Mouse (Mus musculus): ENCODE data around the gene Rassf9. TPM values are rescaled to one million over a fixed set of nuclear protein-coding genes. Genes with fewer than 3 reads are reported as not detected.
A peak's percentile ranks its signal among the peaks of the same experiment; 100 is the strongest.

Gene Rassf9
- 7.0 and 7.3 TPM in 2 replicates for polyA plus RNA-seq (2014; fragmentation: Nextera tagmentation; extraction: Ambion mirVana)

DNA sequence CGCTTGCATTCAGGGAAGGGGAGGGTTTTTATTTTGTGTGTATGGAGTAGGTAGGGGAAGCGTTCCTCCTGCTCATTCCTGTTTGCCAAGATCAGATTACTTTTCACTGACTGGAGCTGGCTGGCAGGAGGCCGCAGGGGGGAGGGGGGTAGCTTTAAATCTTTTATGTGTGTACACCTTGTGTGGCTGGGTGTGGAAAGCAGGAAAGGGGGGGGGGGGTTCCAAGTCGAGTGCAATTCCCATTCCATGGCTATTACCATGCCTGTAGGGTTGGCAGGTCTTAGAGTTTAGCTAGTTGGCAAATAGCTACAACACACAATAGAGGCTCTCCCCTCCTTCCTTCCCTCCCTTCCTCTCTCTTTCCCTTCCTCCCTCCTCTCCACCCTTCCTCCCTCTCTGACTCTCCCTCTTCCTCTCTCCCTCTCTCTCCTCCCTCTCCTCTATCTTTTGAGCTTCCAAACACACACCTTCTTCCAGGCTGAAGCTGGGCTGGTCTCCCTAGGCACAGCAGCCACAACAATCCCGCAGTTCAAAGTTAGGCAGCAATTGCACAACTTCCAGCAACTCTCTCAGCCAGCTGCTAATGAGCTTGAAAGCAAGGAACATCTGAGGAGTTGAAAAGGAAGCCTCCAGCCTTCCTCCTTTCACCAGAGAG, at the start of gene Rassf9:
TSS of gene Rassf9 (plus strand) at position 416 of the 655 bp plus-strand sequence.
- Histone ChIP-seq H3K4me2 (replicated peaks; ENCODE audit: low read depth, low read length) (peak within 1 kb of the TSS; percentile 31), H3K27ac (ENCODE audit: low read length) (peak within 1 kb of the TSS; percentile 72), H3K36me3 (ENCODE audit: control insufficient read depth, insufficient read depth, low read length) (no peaks in the 10 kb centered on the region), H3K4me1 (ENCODE audit: control insufficient read depth, insufficient read depth, low read length) (no peaks in the 10 kb centered on the region), H3K9ac (replicated peaks; ENCODE audit: low read depth, low read length) (peak within 1 kb of the TSS; percentile 19; the same call in 1 of the 2 replicates), H3K27me3 (ENCODE audit: control insufficient read depth, insufficient read depth, low read length) (no peaks in the 10 kb centered on the region), H3K4me3 (ENCODE audit: low read depth, low read length) (peak within 1 kb of the TSS; percentile 27), H3K9me3 (ENCODE audit: control insufficient read depth, low read depth, low read length) (no peaks in the 10 kb centered on the region)
- ATAC-seq (ENCODE audit: insufficient number of reproducible peaks, insufficient read depth, low FRiP score, low read depth), result peak; percentile 95
- 14% methylated on average over 5 of the region's 5 CpGs for WGBS

GRCm38 (mm10) chr10:102469412-102469811, 42.6 kb upstream of the Rassf9 start:
- WGBS, result 74% methylated on average over 2 of the region's 2 CpGs
- ATAC-seq (ENCODE audit: insufficient number of reproducible peaks, insufficient read depth, low FRiP score, low read depth), result no peak

GRCm38 (mm10) chr10:102490386-102490785, 21.6 kb upstream of the Rassf9 start, which contains the start of gene Nts:
Gene Nts (minus strand): TSS chr10:102490486.
- Histone ChIP-seq H3K36me3 (ENCODE audit: control insufficient read depth, insufficient read depth, low read length) (no peaks in the 10 kb centered on the region), H3K9ac (replicated peaks; ENCODE audit: low read depth, low read length) (no peak within 1 kb of the TSS), H3K4me3 (ENCODE audit: low read depth, low read length) (no peak within 1 kb of the TSS), H3K4me2 (replicated peaks; ENCODE audit: low read depth, low read length) (no peak within 1 kb of the TSS), H3K27ac (ENCODE audit: low read length) (no peak within 1 kb of the TSS), H3K9me3 (ENCODE audit: control insufficient read depth, low read depth, low read length) (no peaks in the 10 kb centered on the region), H3K4me1 (ENCODE audit: control insufficient read depth, insufficient read depth, low read length) (no peaks in the 10 kb centered on the region), H3K27me3 (ENCODE audit: control insufficient read depth, insufficient read depth, low read length) (no peaks in the 10 kb centered on the region)
- ATAC-seq (ENCODE audit: insufficient number of reproducible peaks, insufficient read depth, low FRiP score, low read depth), result no peak
- WGBS, result 24% methylated on average over 3 of the region's 3 CpGs

More at GRCm38 (mm10) chr10:102469412-102469811, 42.6 kb upstream of the Rassf9 start:
- no peak overlapping the region for H3K9ac ChIP-seq (replicated peaks; ENCODE audit: low read depth, low read length)
- no peaks in the 10 kb centered on the region for H3K9me3 ChIP-seq (ENCODE audit: control insufficient read depth, low read depth, low read length)
- H3K4me1 ChIP-seq (ENCODE audit: control insufficient read depth, insufficient read depth, low read length), result no peaks in the 10 kb centered on the region
- no peak overlapping the region for H3K27ac ChIP-seq (ENCODE audit: low read length)
- H3K4me3 ChIP-seq (ENCODE audit: low read depth, low read length), result no peak overlapping the region
- no peak overlapping the region for H3K4me2 ChIP-seq (replicated peaks; ENCODE audit: low read depth, low read length)
- no peaks in the 10 kb centered on the region for H3K27me3 ChIP-seq (ENCODE audit: control insufficient read depth, insufficient read depth, low read length)
- H3K36me3 ChIP-seq (ENCODE audit: control insufficient read depth, insufficient read depth, low read length), result no peaks in the 10 kb centered on the region

- no peak overlapping the region for H3K9ac ChIP-seq (replicated peaks; ENCODE audit: low read depth, low read length)
- H3K36me3 ChIP-seq (ENCODE audit: control insufficient read depth, insufficient read depth, low read length), result no peaks in the 10 kb centered on the region
- WGBS, result 10% methylated on average over 3 of the region's 3 CpGs
- H3K4me1 ChIP-seq (ENCODE audit: control insufficient read depth, insufficient read depth, low read length), result no peaks in the 10 kb centered on the region
- H3K9me3 ChIP-seq (ENCODE audit: control insufficient read depth, low read depth, low read length), result no peaks in the 10 kb centered on the region
- no peak overlapping the region for H3K4me2 ChIP-seq (replicated peaks; ENCODE audit: low read depth, low read length)
- no peak overlapping the region for H3K27ac ChIP-seq (ENCODE audit: low read length)
- H3K4me3 ChIP-seq (ENCODE audit: low read depth, low read length), result no peak overlapping the region
- ATAC-seq (ENCODE audit: insufficient number of reproducible peaks, insufficient read depth, low FRiP score, low read depth), result no peak
- no peaks in the 10 kb centered on the region for H3K27me3 ChIP-seq (ENCODE audit: control insufficient read depth, insufficient read depth, low read length)
Measured at GRCm38 (mm10) chr10:102491792-102492191, 20.2 kb upstream of the Rassf9 start.

GRCm38 (mm10) chr10:102498754-102499153, 13.3 kb upstream of the Rassf9 start:
- no peak overlapping the region for H3K9ac ChIP-seq (replicated peaks; ENCODE audit: low read depth, low read length)
- WGBS, result 25% methylated on average over 4 of the region's 4 CpGs
- ATAC-seq (ENCODE audit: insufficient number of reproducible peaks, insufficient read depth, low FRiP score, low read depth), result no peak

GRCm38 (mm10) chr10:102507386-102507785, 4.6 kb upstream of the Rassf9 start:
- no peak overlapping the region for H3K27ac ChIP-seq (ENCODE audit: low read length)
- ATAC-seq (ENCODE audit: insufficient number of reproducible peaks, insufficient read depth, low FRiP score, low read depth), result no peak
- H3K9me3 ChIP-seq (ENCODE audit: control insufficient read depth, low read depth, low read length), result no peaks in the 10 kb centered on the region
- no peaks in the 10 kb centered on the region for H3K4me1 ChIP-seq (ENCODE audit: control insufficient read depth, insufficient read depth, low read length)
- H3K36me3 ChIP-seq (ENCODE audit: control insufficient read depth, insufficient read depth, low read length), result no peaks in the 10 kb centered on the region
- no peak overlapping the region for H3K9ac ChIP-seq (replicated peaks; ENCODE audit: low read depth, low read length)
- 66% methylated on average over 4 of the region's 4 CpGs for WGBS
- no peaks in the 10 kb centered on the region for H3K27me3 ChIP-seq (ENCODE audit: control insufficient read depth, insufficient read depth, low read length)
- no peak overlapping the region for H3K4me2 ChIP-seq (replicated peaks; ENCODE audit: low read depth, low read length)
- no peak overlapping the region for H3K4me3 ChIP-seq (ENCODE audit: low read depth, low read length)

More at GRCm38 (mm10) chr10:102498754-102499153, 13.3 kb upstream of the Rassf9 start:
- no peaks in the 10 kb centered on the region for H3K4me1 ChIP-seq (ENCODE audit: control insufficient read depth, insufficient read depth, low read length)
- no peaks in the 10 kb centered on the region for H3K27me3 ChIP-seq (ENCODE audit: control insufficient read depth, insufficient read depth, low read length)
- no peak overlapping the region for H3K4me3 ChIP-seq (ENCODE audit: low read depth, low read length)
- no peaks in the 10 kb centered on the region for H3K9me3 ChIP-seq (ENCODE audit: control insufficient read depth, low read depth, low read length)
- H3K36me3 ChIP-seq (ENCODE audit: control insufficient read depth, insufficient read depth, low read length), result no peaks in the 10 kb centered on the region
- H3K4me2 ChIP-seq (replicated peaks; ENCODE audit: low read depth, low read length), result no peak overlapping the region
- no peak overlapping the region for H3K27ac ChIP-seq (ENCODE audit: low read length)

GRCm38 (mm10) chr10:102511461-102511806, 588 bp upstream of the Rassf9 start:
- 39% methylated on average over 3 of the region's 3 CpGs for WGBS
- Histone ChIP-seq H3K4me2 (replicated peaks; ENCODE audit: low read depth, low read length) (peak overlapping the region; percentile 31; the same call in 1 of the 2 replicates), H3K4me1 (ENCODE audit: control insufficient read depth, insufficient read depth, low read length) (no peaks in the 10 kb centered on the region), H3K9me3 (ENCODE audit: control insufficient read depth, low read depth, low read length) (no peaks in the 10 kb centered on the region), H3K27ac (ENCODE audit: low read length) (peak overlapping the region; percentile 69; the same call in 1 of the 2 replicates), H3K9ac (replicated peaks; ENCODE audit: low read depth, low read length) (no peak overlapping the region), H3K27me3 (ENCODE audit: control insufficient read depth, insufficient read depth, low read length) (no peaks in the 10 kb centered on the region), H3K36me3 (ENCODE audit: control insufficient read depth, insufficient read depth, low read length) (no peaks in the 10 kb centered on the region), H3K4me3 (ENCODE audit: low read depth, low read length) (no peak overlapping the region)
- no peak for ATAC-seq (ENCODE audit: insufficient number of reproducible peaks, insufficient read depth, low FRiP score, low read depth)

DNA sequence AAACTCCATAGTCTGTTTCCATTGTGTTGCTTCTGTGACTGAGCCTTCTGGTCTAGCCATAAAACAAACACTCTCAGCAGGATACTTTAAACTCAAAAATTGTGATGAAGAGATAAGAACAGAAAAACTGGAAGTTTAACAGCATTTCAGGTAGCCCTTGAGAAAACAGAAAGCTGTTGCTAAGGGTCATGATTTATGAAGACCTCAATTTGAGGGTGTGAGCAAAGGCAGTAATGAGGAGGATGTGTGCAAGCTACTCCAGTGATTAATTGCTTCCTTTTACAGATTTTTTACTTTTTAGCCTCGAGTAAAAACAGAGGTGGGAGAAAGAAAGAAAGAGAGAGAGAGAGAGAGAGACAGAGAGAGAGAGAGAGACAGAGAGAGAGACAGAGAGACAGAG, 2.1 kb downstream of the Rassf9 start:
- H3K4me1 ChIP-seq (ENCODE audit: control insufficient read depth, insufficient read depth, low read length), result no peaks in the 10 kb centered on the region
- no peak for ATAC-seq (ENCODE audit: insufficient number of reproducible peaks, insufficient read depth, low FRiP score, low read depth)
- H3K27me3 ChIP-seq (ENCODE audit: control insufficient read depth, insufficient read depth, low read length), result no peaks in the 10 kb centered on the region
- no peak overlapping the region for H3K27ac ChIP-seq (ENCODE audit: low read length)
- WGBS, result 0% methylated on average over 1 of the region's 1 CpGs
- H3K4me2 ChIP-seq (replicated peaks; ENCODE audit: low read depth, low read length), result peak overlapping the region; percentile 31
- no peaks in the 10 kb centered on the region for H3K9me3 ChIP-seq (ENCODE audit: control insufficient read depth, low read depth, low read length)
- no peak overlapping the region for H3K9ac ChIP-seq (replicated peaks; ENCODE audit: low read depth, low read length)
- no peak overlapping the region for H3K4me3 ChIP-seq (ENCODE audit: low read depth, low read length)
- no peaks in the 10 kb centered on the region for H3K36me3 ChIP-seq (ENCODE audit: control insufficient read depth, insufficient read depth, low read length)

DNA sequence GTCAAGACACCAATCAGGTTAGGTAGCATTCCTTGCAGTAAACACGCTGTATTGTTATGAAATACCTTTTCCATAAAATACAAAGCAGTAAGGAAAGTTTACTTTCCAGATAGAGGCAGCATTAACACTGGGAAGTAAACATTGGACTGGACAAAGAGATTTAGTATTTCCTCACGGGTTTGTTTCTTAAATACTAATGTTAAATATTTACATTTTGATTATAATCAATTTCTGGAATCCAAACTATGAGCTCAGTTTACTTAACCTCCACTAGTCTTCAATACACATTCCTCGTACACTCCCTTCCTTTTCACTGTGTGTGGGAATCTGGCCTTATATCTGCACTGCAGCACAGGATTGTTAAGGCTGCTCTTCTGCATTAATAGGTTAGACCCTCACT, 15.9 kb downstream of the Rassf9 start:
- no peaks in the 10 kb centered on the region for H3K27me3 ChIP-seq (ENCODE audit: control insufficient read depth, insufficient read depth, low read length)
- 20% methylated on average over 3 of the region's 3 CpGs for WGBS
- no peak overlapping the region for H3K4me2 ChIP-seq (replicated peaks; ENCODE audit: low read depth, low read length)
- no peaks in the 10 kb centered on the region for H3K36me3 ChIP-seq (ENCODE audit: control insufficient read depth, insufficient read depth, low read length)
- ATAC-seq (ENCODE audit: insufficient number of reproducible peaks, insufficient read depth, low FRiP score, low read depth), result peak; percentile 86
- H3K4me3 ChIP-seq (ENCODE audit: low read depth, low read length), result no peak overlapping the region
- no peaks in the 10 kb centered on the region for H3K4me1 ChIP-seq (ENCODE audit: control insufficient read depth, insufficient read depth, low read length)
- H3K9ac ChIP-seq (replicated peaks; ENCODE audit: low read depth, low read length), result no peak overlapping the region
- no peaks in the 10 kb centered on the region for H3K9me3 ChIP-seq (ENCODE audit: control insufficient read depth, low read depth, low read length)
- H3K27ac ChIP-seq (ENCODE audit: low read length), result no peak overlapping the region

All from stomach, embryonic 14.5 days (tissue).